Mouse (Mus musculus) CD4-positive helper T cell, adult 2 months (primary cell): ENCODE results near the gene Zic1.

Experiments used
- DNase-seq: peaks from one replicate; pipeline ENCODE4 v3.0.0-alpha.2; 2012; ENCODE audit warnings: low read depth, missing footprints, low spot score

The Zic1 gene

GRCm38 (mm10) chr9:91354434-91355269, 11.0 kb downstream of the Zic1 start:
- no peak for DNase-seq

DNA sequence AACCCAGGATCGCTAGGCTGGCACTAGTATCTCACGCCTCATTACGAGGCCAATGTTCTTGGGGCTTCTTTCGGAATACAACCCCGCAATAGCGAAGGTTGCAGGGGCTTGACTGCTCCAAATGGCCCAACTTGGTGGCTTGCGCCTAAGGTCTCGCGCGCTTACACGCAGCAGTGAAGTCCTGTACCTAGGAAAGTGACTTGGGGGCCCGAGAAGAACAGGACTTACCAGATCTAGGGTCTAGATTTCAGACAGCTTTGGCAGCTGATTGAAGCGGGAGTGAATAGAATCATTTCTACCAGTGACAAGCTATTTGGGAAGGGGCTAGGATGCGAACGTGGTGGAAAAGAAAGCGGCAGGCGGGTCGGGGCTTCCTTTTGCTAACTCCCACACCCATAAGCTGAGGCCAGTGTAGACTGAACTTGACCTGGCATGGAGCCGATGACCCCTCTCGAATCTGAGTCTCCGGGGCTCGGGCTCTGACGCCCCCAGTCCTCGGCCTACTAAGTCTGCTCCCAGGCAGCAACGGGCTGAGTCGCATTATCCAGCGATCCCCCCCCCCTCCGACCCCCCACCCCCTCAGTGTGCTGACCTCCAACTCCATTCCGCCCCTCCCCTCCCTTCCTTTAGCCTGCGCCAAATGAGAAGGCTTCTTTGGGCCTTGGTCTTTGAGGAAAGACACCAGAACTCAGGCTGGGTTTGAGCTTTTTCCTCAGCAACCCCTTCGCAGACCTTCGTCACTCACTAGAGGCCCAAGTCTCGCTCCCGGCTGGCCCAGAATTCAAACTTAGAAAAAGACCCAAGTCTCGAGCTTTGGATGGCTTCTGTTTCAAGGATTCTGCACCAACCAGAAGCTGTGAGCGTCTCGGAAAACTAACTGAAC, 11.8 kb downstream of the Zic1 start:
- DNase-seq: no peak

- DNase-seq: no peak
These were observed 12.8 kb downstream of the Zic1 start for GRCm38 (mm10) chr9:91352786-91353185.

DNA sequence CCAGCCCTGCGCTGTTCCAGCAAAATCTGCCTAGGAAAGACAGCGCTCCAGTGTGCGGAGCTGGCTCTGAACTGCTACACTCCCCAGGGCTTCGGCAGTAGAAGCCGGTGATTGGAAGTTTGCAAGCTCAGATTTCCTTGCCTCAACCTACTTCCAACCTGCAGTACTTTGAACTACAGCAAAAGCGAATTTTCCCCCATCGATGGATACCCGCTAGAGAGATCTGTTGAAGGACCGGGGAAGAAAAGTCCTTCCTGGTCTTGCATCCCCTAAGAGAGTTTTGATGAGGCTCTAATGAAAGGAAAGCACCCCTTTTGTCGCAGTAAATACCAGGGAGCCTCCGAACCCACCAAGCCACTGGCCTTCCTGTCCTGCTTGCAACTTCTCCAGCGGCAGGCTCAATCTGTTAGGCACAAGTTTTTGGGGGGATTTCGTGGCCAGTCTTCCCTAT, 13.6 kb downstream of the Zic1 start:
- no peak for DNase-seq

DNA sequence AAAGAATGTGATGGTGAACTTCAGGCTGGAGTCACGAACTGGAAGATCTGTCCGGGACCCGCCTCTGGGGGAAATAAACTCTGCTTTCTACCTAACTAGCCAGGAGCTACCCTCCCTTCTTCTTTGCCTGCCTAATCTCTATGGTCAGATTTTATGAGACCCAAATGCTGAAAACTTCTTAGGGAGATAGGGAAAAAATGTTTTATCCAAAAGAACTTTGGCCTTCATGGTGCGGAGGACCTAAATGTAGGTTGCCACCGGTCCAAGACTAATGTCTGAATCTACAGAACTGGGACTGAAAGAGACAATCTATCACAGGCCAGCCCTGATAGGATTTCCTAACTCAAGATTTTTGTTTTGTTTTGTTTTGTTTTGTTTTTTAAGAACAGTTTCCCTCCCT, 14.2 kb downstream of the Zic1 start:
- DNase-seq: no peak

- DNase-seq: no peak
These were observed 14.7 kb downstream of the Zic1 start for GRCm38 (mm10) chr9:91350861-91351291.

DNA sequence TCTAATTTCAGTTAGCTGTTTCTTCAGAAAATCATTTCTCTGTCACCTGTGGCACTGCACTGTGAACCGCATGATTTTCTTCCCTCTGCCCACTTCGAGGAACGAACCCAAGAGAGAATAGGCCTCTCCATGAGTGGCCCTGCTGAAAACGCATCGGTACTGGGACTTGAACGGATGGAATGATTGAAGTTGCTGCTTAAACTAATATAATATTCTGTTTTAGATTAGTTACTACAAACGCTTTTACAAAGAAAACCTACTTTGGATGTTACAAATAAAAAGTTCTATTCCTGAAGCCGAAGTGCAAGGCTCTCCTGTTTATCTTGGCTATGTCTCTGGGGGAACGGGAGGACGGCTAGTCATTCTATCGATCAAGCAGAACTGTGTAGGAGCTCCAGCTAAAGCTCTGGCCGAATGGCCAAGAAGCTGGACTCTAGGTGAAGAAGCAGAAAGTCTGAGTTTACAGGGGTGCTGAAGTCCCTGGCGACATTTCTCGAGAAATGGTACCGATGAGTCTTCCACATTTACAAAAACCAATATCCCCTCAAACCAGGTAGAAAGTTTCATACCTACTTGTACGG, 15.3 kb downstream of the Zic1 start:
- DNase-seq: no peak

- DNase-seq: no peak
These were observed 16.9 kb downstream of the Zic1 start for GRCm38 (mm10) chr9:91348746-91349145.

DNA sequence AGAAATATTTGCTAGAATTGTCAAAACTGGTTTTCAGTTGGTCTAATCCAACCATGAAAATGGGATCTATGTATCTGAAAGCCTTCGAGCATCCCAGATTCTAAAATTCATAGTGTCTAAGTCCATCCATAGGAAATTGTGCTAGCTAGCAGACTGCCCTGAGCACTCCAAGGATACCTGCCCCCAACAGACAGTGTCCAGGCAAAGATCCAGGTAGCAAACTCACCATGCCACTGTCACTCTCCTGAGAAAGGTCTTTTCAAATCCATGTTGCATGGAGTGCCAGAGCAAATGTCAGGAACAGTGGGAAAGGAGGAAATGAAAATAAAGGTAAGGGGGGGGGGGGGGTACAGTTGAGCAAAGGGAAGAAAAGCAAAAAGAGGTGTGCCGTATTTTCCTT, 18.0 kb downstream of the Zic1 start:
- no peak for DNase-seq
